Mouse (Mus musculus) layer of hippocampus, postnatal 25 days (tissue): ENCODE data around the gene Tbcel. TPM values are rescaled to one million over a fixed set of nuclear protein-coding genes. Genes with fewer than 3 reads are reported as not detected.

ENCODE experiments used
- DNase-seq, 2 experiments: peaks; one replicate each; pipeline ENCODE4 v3.0.0; 2022; ENCODE audit warnings: mixed read lengths in 2 of 2, low spot score in 1 of 2; ENCODE audit errors: extremely low spot score in 1 of 2
- microRNA-seq, 2 experiments: library from miRNA; unstranded; fragments of <30 nt; microRNA quantifications; one replicate each; pipeline ENCODE4 v1.2.0; 2021
- total RNA-seq, 2 experiments: library from RNA; stranded (reverse); gene quantifications; 2 replicates each; pipeline ENCODE4 v1.2.3; 2021

Gene Tbcel
- total RNA-seq, 2 experiments from 2014 or later: 57.2 to 57.6 TPM

GRCm38 (mm10) chr9:42394903-42395302 lies 112.7 kb downstream of the Tbcel start:
- no peak for DNase-seq

- DNase-seq: no peak
Measured at GRCm38 (mm10) chr9:42394321-42394720, 113.3 kb downstream of the Tbcel start.

- DNase-seq: no peak
Measured at GRCm38 (mm10) chr9:42392927-42393326, 114.7 kb downstream of the Tbcel start.

GRCm38 (mm10) chr9:42388490-42388889 lies 119.1 kb downstream of the Tbcel start:
- DNase-seq: no peak

GRCm38 (mm10) chr9:42387038-42387437 lies 120.6 kb downstream of the Tbcel start:
- DNase-seq: peak in 1 of 2 experiments; percentile 36

- no peak for DNase-seq
Measured at GRCm38 (mm10) chr9:42385656-42386055, 122.0 kb downstream of the Tbcel start.

GRCm38 (mm10) chr9:42382628-42383347 lies 124.8 kb downstream of the Tbcel start:
- DNase-seq: no peak

GRCm38 (mm10) chr9:42382063-42382462 lies 125.5 kb downstream of the Tbcel start:
- DNase-seq: no peak

GRCm38 (mm10) chr9:42378071-42378470 lies 129.5 kb downstream of the Tbcel start:
- no peak for DNase-seq

- DNase-seq: no peak
Measured at GRCm38 (mm10) chr9:42377656-42378055, 130.0 kb downstream of the Tbcel start.

- no peak for DNase-seq
Measured at GRCm38 (mm10) chr9:42371670-42372368, 135.8 kb downstream of the Tbcel start.

Small RNAs within 50 kb of the gene (microRNA-seq; reads per million reads assigned to microRNA genes)
- 0 reads per million in 2 experiments for gene Gm44311

Other genes starting within 250 kb of the Tbcel start
- 10 to 100 TPM; 54.5 to 65.4 TPM for gene Sc5d, start 243.6 kb downstream of the Tbcel start, total RNA-seq
- gene Tecta, start 107.9 kb downstream of the Tbcel start, total RNA-seq: under 1 TPM; 0.44 to 0.94 TPM